Mouse (Mus musculus): ENCODE data around the gene Ankzf1. TPM values are rescaled to one million over a fixed set of nuclear protein-coding genes. Genes with fewer than 3 reads are reported as not detected.

Ankzf1 gene
- polyA plus RNA-seq (2015; fragmentation: Nextera tagmentation; extraction: Ambion mirVana): 21.8 and 23.2 TPM in 2 replicates

- under 1% methylated on average over 55 of the region's 56 CpGs for WGBS
- peak; percentile 99 for ATAC-seq (ENCODE audit: borderline replicate concordance, extremely low read depth, low FRiP score, low TSS enrichment)
Measured at GRCm38 (mm10) chr1:75191622-75192402, at the start of gene Ankzf1, which contains the start of gene Atg9a. Gene Ankzf1, plus strand, starts transcription at chr1:75192151. Gene Atg9a, minus strand, starts transcription at chr1:75192196.

GRCm38 (mm10) chr1:75142301-75143261, 49.4 kb upstream of the Ankzf1 start, which contains the start of the genes Cnppd1 and Retreg2:
Gene Cnppd1, minus strand, starts transcription at chr1:75142711.
Gene Retreg2, plus strand, starts transcription at chr1:75142778.
- H3K9ac ChIP-seq: peak within 1 kb of the TSS; percentile 90
- ATAC-seq (ENCODE audit: borderline replicate concordance, extremely low read depth, low FRiP score, low TSS enrichment): peak; percentile 86
- no peaks in the 10 kb centered on the region for H3K9me3 ChIP-seq
- under 1% methylated on average over 86 of the region's 91 CpGs for WGBS
- peaks cover 55% of the 10 kb centered on the region for H3K36me3 ChIP-seq
- H3K4me1 ChIP-seq: peaks cover 28% of the 10 kb centered on the region
- peak within 1 kb of the TSS; percentile 89 for H3K4me2 ChIP-seq
- H3K27me3 ChIP-seq: no peaks in the 10 kb centered on the region
- peak within 1 kb of the TSS; percentile 94 for H3K27ac ChIP-seq
- H3K4me3 ChIP-seq: peak within 1 kb of the TSS; percentile 67

More at GRCm38 (mm10) chr1:75191622-75192402, at the start of gene Ankzf1, which contains the start of gene Atg9a:
- peak within 1 kb of the TSS; percentile 91 for H3K9ac ChIP-seq
- H3K4me3 ChIP-seq: peak within 1 kb of the TSS; percentile 87
- peak within 1 kb of the TSS; percentile 90 for H3K27ac ChIP-seq
- peak within 1 kb of the TSS; percentile 90 for H3K4me2 ChIP-seq
- peaks cover 17% of the 10 kb centered on the region for H3K36me3 ChIP-seq
- no peaks in the 10 kb centered on the region for H3K27me3 ChIP-seq
- H3K4me1 ChIP-seq: peaks cover 19% of the 10 kb centered on the region
- no peaks in the 10 kb centered on the region for H3K9me3 ChIP-seq

- ATAC-seq (ENCODE audit: borderline replicate concordance, extremely low read depth, low FRiP score, low TSS enrichment): no peak
- H3K4me2 ChIP-seq: no peak overlapping the region
- no peak overlapping the region for H3K4me3 ChIP-seq
- no peaks in the 10 kb centered on the region for H3K9me3 ChIP-seq
- 93% methylated on average over 3 of the region's 3 CpGs for WGBS
- no peak overlapping the region for H3K9ac ChIP-seq
- H3K4me1 ChIP-seq: peaks cover 21% of the 10 kb centered on the region
- no peaks in the 10 kb centered on the region for H3K27me3 ChIP-seq
- H3K27ac ChIP-seq: no peak overlapping the region
- H3K36me3 ChIP-seq: peaks cover 41% of the 10 kb centered on the region
Measured at GRCm38 (mm10) chr1:75145589-75145988, 46.4 kb upstream of the Ankzf1 start.

- peaks cover 41% of the 10 kb centered on the region for H3K36me3 ChIP-seq
- WGBS: 72% methylated on average over 7 of the region's 7 CpGs
Measured at GRCm38 (mm10) chr1:75147411-75148135, 44.4 kb upstream of the Ankzf1 start.

GRCm38 (mm10) chr1:75148727-75149126, 43.2 kb upstream of the Ankzf1 start:
- no peak overlapping the region for H3K9ac ChIP-seq
- no peaks in the 10 kb centered on the region for H3K9me3 ChIP-seq
- H3K4me2 ChIP-seq: no peak overlapping the region
- H3K36me3 ChIP-seq: peaks cover 41% of the 10 kb centered on the region
- H3K27ac ChIP-seq: no peak overlapping the region
- no peak overlapping the region for H3K4me3 ChIP-seq
- H3K4me1 ChIP-seq: peaks cover 8% of the 10 kb centered on the region
- H3K27me3 ChIP-seq: no peaks in the 10 kb centered on the region
- no peak for ATAC-seq (ENCODE audit: borderline replicate concordance, extremely low read depth, low FRiP score, low TSS enrichment)
- WGBS: 83% methylated on average over 4 of the region's 4 CpGs

More at GRCm38 (mm10) chr1:75147411-75148135, 44.4 kb upstream of the Ankzf1 start:
- no peak overlapping the region for H3K9ac ChIP-seq
- H3K27me3 ChIP-seq: no peaks in the 10 kb centered on the region
- no peak overlapping the region for H3K4me3 ChIP-seq
- no peaks in the 10 kb centered on the region for H3K9me3 ChIP-seq
- H3K4me2 ChIP-seq: no peak overlapping the region
- peaks cover 14% of the 10 kb centered on the region for H3K4me1 ChIP-seq
- ATAC-seq (ENCODE audit: borderline replicate concordance, extremely low read depth, low FRiP score, low TSS enrichment): no peak
- H3K27ac ChIP-seq: no peak overlapping the region

DNA sequence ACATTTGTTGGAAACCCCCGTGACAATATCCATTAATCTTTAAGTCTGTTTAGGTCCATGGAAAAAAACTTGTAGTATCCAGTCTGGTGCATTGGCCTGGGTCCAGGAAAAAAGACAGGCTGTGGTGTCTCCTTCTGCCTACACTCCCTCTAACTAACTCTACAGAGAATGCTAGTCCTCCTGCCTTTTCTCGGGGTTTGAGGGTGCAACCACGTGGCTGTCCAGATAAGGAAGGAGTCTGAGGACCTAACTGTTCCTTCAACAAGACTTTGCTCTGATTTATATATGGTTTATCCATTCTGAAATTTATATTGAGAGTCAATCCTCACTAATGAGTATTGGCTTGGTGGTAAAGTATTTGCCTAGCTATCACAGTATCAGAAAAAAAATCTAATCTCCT, 36.1 kb upstream of the Ankzf1 start:
- no peaks in the 10 kb centered on the region for H3K9me3 ChIP-seq
- H3K4me1 ChIP-seq: no peaks in the 10 kb centered on the region
- no peak for ATAC-seq (ENCODE audit: borderline replicate concordance, extremely low read depth, low FRiP score, low TSS enrichment)
- no peak overlapping the region for H3K27ac ChIP-seq
- no peaks in the 10 kb centered on the region for H3K27me3 ChIP-seq
- H3K36me3 ChIP-seq: no peaks in the 10 kb centered on the region
- H3K9ac ChIP-seq: no peak overlapping the region
- no peak overlapping the region for H3K4me3 ChIP-seq
- H3K4me2 ChIP-seq: no peak overlapping the region
- 40% methylated on average over 3 of the region's 3 CpGs for WGBS

GRCm38 (mm10) chr1:75158990-75159389, 33.0 kb upstream of the Ankzf1 start:
- H3K4me2 ChIP-seq: no peak overlapping the region
- no peak overlapping the region for H3K4me3 ChIP-seq
- no peaks in the 10 kb centered on the region for H3K4me1 ChIP-seq
- no peaks in the 10 kb centered on the region for H3K36me3 ChIP-seq
- no peak overlapping the region for H3K27ac ChIP-seq
- H3K9ac ChIP-seq: no peak overlapping the region
- H3K9me3 ChIP-seq: no peaks in the 10 kb centered on the region
- no peaks in the 10 kb centered on the region for H3K27me3 ChIP-seq
- ATAC-seq (ENCODE audit: borderline replicate concordance, extremely low read depth, low FRiP score, low TSS enrichment): no peak

GRCm38 (mm10) chr1:75159540-75160255, 32.3 kb upstream of the Ankzf1 start:
- no peak for ATAC-seq (ENCODE audit: borderline replicate concordance, extremely low read depth, low FRiP score, low TSS enrichment)
- WGBS: 45% methylated on average over 5 of the region's 5 CpGs

DNA sequence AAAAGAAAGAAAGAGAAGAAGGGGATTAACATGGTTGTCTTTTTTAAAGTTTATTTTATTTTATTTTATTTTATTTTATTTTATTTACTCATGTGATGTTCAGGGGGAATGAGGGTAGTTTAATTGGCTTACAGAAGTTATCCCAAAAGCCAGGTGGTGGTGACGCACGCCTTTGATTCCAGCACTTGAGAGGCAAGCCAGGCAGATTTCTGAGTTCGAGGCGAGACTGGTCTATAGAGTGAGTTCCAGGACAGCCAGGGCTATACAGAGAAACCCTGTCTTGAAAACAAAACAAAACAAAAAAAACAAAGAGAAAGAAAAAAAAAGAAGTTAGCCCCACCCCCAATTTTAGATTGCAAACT, 31.7 kb upstream of the Ankzf1 start:
- no peaks in the 10 kb centered on the region for H3K9me3 ChIP-seq
- 71% methylated on average over 4 of the region's 4 CpGs for WGBS
- no peak overlapping the region for H3K9ac ChIP-seq
- no peaks in the 10 kb centered on the region for H3K27me3 ChIP-seq
- no peak overlapping the region for H3K27ac ChIP-seq
- ATAC-seq (ENCODE audit: borderline replicate concordance, extremely low read depth, low FRiP score, low TSS enrichment): no peak
- no peaks in the 10 kb centered on the region for H3K4me1 ChIP-seq
- no peak overlapping the region for H3K4me3 ChIP-seq
- H3K36me3 ChIP-seq: no peaks in the 10 kb centered on the region
- H3K4me2 ChIP-seq: no peak overlapping the region

More at GRCm38 (mm10) chr1:75159540-75160255, 32.3 kb upstream of the Ankzf1 start:
- H3K27ac ChIP-seq: no peak overlapping the region
- H3K36me3 ChIP-seq: no peaks in the 10 kb centered on the region
- H3K27me3 ChIP-seq: no peaks in the 10 kb centered on the region
- no peak overlapping the region for H3K9ac ChIP-seq
- no peak overlapping the region for H3K4me2 ChIP-seq
- H3K4me3 ChIP-seq: no peak overlapping the region
- H3K9me3 ChIP-seq: no peaks in the 10 kb centered on the region
- no peaks in the 10 kb centered on the region for H3K4me1 ChIP-seq

- H3K36me3 ChIP-seq: peaks cover 29% of the 10 kb centered on the region
- ATAC-seq (ENCODE audit: borderline replicate concordance, extremely low read depth, low FRiP score, low TSS enrichment): peak; percentile 24
- no peaks in the 10 kb centered on the region for H3K9me3 ChIP-seq
- H3K27ac ChIP-seq: 0 out of 2 replicates have a peak overlapping the region, but pooled peaks have one; percentile 94
- peak overlapping the region; percentile 98 for H3K4me3 ChIP-seq
- H3K4me1 ChIP-seq: peaks cover 15% of the 10 kb centered on the region
- H3K4me2 ChIP-seq: peak overlapping the region; percentile 85
- H3K9ac ChIP-seq: peak overlapping the region; percentile 81
- WGBS: 3% methylated on average over 7 of the region's 7 CpGs
- no peaks in the 10 kb centered on the region for H3K27me3 ChIP-seq
Measured at GRCm38 (mm10) chr1:75168093-75168471, 23.9 kb upstream of the Ankzf1 start.

Data from lung, embryonic 15.5 days (tissue).